Mouse (Mus musculus): ENCODE data around the gene Cdhr3.
A peak's percentile ranks its signal among the peaks of the same experiment; 100 is the strongest.
"Not testable (repeated sequence)": the region's sequence is repeated elsewhere in the genome, so short reads cannot be mapped to it uniquely, and the experiment has no call there.

The Cdhr3 gene

GRCm38 (mm10) chr12:33083362-33083761, 9.3 kb downstream of the Cdhr3 start:
- peak; percentile 31 for DNase-seq (ENCODE audit: low read depth, low spot score)

- DNase-seq (ENCODE audit: low read depth, low spot score), result no peak
These were observed 16.4 kb downstream of the Cdhr3 start for GRCm38 (mm10) chr12:33076309-33076708.

GRCm38 (mm10) chr12:33071901-33072672, 20.6 kb downstream of the Cdhr3 start:
- peak; percentile 56 for DNase-seq (ENCODE audit: low read depth, low spot score)

- DNase-seq (ENCODE audit: low read depth, low spot score), result no peak
These were observed 23.7 kb downstream of the Cdhr3 start for GRCm38 (mm10) chr12:33068977-33069376.

- DNase-seq (ENCODE audit: low read depth, low spot score), result no peak
These were observed 26.3 kb downstream of the Cdhr3 start for GRCm38 (mm10) chr12:33066355-33066754.

GRCm38 (mm10) chr12:33065162-33065561, 27.5 kb downstream of the Cdhr3 start:
- peak; percentile 83 for DNase-seq (ENCODE audit: low read depth, low spot score)

GRCm38 (mm10) chr12:33064266-33064665, 28.4 kb downstream of the Cdhr3 start:
- no peak for DNase-seq (ENCODE audit: low read depth, low spot score)

GRCm38 (mm10) chr12:33063250-33063649, 29.4 kb downstream of the Cdhr3 start:
- no peak for DNase-seq (ENCODE audit: low read depth, low spot score)

GRCm38 (mm10) chr12:33062379-33062778, 30.3 kb downstream of the Cdhr3 start:
- not testable (repeated sequence) for DNase-seq (ENCODE audit: low read depth, low spot score)

GRCm38 (mm10) chr12:33061651-33062050, 31.0 kb downstream of the Cdhr3 start:
- DNase-seq (ENCODE audit: low read depth, low spot score), result peak; percentile 91

GRCm38 (mm10) chr12:33057231-33058048, 35.2 kb downstream of the Cdhr3 start:
- DNase-seq (ENCODE audit: low read depth, low spot score), result peak; percentile 80

GRCm38 (mm10) chr12:33056574-33056973, 36.1 kb downstream of the Cdhr3 start:
- DNase-seq (ENCODE audit: low read depth, low spot score), result no peak

GRCm38 (mm10) chr12:33056074-33056473, 36.6 kb downstream of the Cdhr3 start:
- DNase-seq (ENCODE audit: low read depth, low spot score), result no peak

- DNase-seq (ENCODE audit: low read depth, low spot score), result no peak
These were observed 38.9 kb downstream of the Cdhr3 start for GRCm38 (mm10) chr12:33053746-33054145.

GRCm38 (mm10) chr12:33053311-33053710, 39.4 kb downstream of the Cdhr3 start:
- DNase-seq (ENCODE audit: low read depth, low spot score), result no peak

- no peak for DNase-seq (ENCODE audit: low read depth, low spot score)
These were observed 44.3 kb downstream of the Cdhr3 start for GRCm38 (mm10) chr12:33048391-33048790.

GRCm38 (mm10) chr12:33046434-33046833, 46.2 kb downstream of the Cdhr3 start:
- DNase-seq (ENCODE audit: low read depth, low spot score), result no peak

GRCm38 (mm10) chr12:33045533-33046361, 46.9 kb downstream of the Cdhr3 start:
- peak; percentile 71 for DNase-seq (ENCODE audit: low read depth, low spot score)

GRCm38 (mm10) chr12:33041476-33041875, 51.2 kb downstream of the Cdhr3 start:
- DNase-seq (ENCODE audit: low read depth, low spot score), result no peak

- DNase-seq (ENCODE audit: low read depth, low spot score), result no peak
These were observed 51.9 kb downstream of the Cdhr3 start for GRCm38 (mm10) chr12:33040811-33041210.

GRCm38 (mm10) chr12:33038676-33039075, 54.0 kb downstream of the Cdhr3 start:
- DNase-seq (ENCODE audit: low read depth, low spot score), result no peak

Data from brain, adult 2 months (tissue).